Mouse (Mus musculus) adrenal gland, adult 18-20 months (tissue): ENCODE measurements at regions not wholly inside any gene's neighbourhood (a gene's known extent, or its start where the extent isn't known, plus 50 kb on each side); places are given as distances from the start of the nearest gene placed in this dataset.
A peak's percentile ranks its signal among the peaks of the same experiment; 100 is the strongest.

Experiments
- DNase-seq, 2 experiments: peaks; one replicate each; pipeline ENCODE4 v3.0.0; 2021 to 2022; ENCODE audit warnings: low spot score in 2 of 2

DNA sequence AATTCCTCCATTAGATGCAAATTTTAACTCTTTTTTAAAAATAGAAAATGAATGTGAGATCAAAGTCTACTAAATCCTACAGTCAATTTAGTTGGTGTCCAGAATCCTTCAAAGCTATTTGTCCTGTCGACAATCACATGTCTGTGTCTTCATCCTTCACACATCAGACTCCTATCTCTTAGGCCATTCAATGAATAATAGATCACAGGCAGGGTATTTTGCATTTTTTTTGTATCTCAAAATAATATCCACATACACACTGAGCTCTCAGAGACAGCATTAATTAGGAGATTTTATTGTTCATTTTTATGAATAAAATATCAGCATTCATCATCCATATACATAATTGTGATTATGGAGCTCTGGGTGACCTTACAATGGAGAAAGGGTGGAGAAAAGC is 427.2 kb downstream of the Hao1 start:
- no peak for DNase-seq

GRCm38 (mm10) chr2:134107286-134107685 is 446.9 kb downstream of the Hao1 start:
- no peak for DNase-seq

- no peak for DNase-seq
Observed at GRCm38 (mm10) chr2:134088374-134088773, 465.8 kb downstream of the Hao1 start.

DNA sequence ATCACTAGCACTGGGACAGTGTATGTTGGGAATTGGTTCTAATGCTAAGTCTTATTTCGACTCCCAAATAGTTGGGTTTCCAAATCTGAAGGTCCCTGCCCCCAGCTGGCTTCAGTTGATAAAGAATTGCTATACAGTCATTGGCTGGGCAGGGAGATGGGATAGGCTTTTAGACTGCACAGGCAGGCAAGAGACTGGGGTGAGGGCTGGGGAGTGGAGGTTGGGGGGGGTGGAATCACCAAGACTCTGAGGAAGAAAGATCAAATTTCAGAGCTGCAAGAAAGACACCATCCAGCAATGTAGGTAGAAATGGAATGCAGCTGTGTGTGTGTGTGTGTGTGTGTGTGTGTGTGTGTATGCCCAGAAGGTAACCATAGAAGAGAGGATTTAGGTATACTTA is 474.0 kb downstream of the Hao1 start:
- no peak for DNase-seq

DNA sequence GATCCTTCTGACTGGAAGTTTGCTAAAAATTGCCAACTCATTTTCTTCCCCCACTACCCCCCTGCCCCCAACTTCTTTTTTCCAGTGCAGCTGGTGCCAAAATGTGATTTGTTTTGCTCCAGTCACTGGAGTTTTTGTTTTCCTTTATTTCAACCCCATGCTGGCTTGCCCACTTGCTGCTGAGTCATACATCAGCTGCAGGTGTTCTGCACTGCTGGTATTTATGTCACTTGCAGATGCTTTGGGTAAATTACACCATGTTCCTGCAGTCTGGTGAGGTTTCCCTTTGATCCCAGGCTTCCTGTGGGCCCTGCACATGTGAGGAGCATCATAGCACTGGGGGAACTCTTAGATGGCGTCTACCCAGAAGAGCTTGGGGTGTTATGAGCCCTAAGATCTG is 476.2 kb downstream of the Hao1 start:
- DNase-seq = no peak

- no peak for DNase-seq
Observed at GRCm38 (mm10) chr2:134067910-134068335, 486.2 kb downstream of the Hao1 start.

- no peak for DNase-seq
Observed at GRCm38 (mm10) chr2:134067404-134067803, 486.8 kb downstream of the Hao1 start.

GRCm38 (mm10) chr2:134059916-134060618 is 494.1 kb downstream of the Hao1 start:
- no peak for DNase-seq

GRCm38 (mm10) chr2:134036359-134036874 is 484.5 kb downstream of the Bmp2 start:
- no peak for DNase-seq

DNA sequence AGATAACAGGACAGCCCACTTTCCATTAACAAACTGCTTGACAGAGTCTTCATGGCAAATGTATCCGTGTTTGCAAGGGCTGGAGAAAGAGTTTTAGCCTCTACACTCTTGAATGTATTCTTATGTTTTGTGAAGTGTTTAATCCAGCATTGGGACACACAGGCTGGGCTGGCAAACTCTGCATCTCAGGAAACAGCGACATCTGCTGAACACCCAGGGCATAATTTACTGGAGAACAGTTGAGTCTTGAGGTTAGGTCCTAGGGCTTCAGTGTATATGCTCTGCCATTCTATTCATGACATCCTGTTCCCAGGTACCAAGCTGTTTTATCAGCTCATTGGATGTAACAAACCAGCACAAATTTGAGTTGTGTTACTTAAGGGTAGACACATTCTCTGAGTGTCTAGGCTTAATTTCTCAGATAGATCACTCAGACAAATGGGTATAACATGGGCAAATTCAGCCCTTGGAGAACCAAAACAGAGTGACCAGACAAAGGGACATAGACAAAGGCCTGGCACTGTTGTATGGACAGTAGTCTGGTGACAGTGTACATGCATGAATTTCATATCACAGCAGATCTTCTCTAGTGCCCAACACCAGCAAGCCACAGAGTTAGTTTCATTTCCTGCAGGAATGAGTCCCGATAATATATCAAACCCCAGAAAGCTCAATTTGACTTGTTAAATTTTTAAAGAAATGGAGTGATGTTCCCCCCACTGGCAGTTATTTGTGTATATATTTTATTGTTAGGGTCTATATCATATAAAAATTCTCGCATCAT is 477.9 kb downstream of the Bmp2 start:
- peak; percentile 42 to 47 for DNase-seq

- DNase-seq = no peak
Observed at GRCm38 (mm10) chr2:134029153-134029552, 477.2 kb downstream of the Bmp2 start.

DNA sequence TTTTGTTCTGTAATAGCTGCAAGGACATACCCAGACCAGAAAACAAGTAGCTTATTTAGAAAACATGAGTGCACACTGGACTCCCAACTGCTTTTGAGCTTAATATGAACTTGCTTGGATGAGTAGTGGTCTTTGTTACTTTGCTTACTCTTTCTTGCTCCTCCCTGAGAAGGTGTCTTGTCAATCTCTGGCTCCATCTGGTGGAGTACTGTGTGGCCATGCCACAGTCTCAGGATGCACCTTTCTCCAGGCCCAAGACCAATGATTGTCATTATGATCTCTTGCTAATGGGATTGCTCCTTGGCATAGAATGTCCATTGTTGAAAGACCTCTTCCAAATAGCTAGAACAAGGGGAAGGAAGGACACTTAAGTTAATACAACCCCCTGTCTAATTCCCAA is 465.1 kb downstream of the Bmp2 start:
- peak in 1 of 2 experiments; percentile 5 for DNase-seq

- DNase-seq = no peak
Observed at GRCm38 (mm10) chr2:134003146-134003545, 451.2 kb downstream of the Bmp2 start.

- no peak for DNase-seq
Observed at GRCm38 (mm10) chr2:133994742-133995141, 442.8 kb downstream of the Bmp2 start.

DNA sequence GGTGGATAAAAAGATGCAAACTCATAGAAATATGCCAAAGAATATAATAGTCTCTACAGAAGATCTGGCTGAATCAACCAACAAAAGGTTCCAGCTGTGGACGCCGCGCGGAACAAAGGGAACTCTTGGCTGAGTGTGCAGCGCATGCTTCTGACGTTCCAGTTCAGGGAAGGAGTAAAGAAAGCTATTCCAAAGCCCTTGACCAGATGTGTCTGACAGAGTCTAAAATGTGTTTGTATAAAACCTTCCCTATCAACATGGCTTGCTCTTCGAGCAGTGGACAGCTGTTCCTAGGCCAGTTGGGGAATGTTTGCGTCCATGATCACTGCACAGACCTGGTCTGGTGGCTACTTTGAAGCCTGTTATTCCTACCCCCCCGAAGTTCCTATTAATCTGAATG is 442.4 kb downstream of the Bmp2 start:
- DNase-seq = no peak

DNA sequence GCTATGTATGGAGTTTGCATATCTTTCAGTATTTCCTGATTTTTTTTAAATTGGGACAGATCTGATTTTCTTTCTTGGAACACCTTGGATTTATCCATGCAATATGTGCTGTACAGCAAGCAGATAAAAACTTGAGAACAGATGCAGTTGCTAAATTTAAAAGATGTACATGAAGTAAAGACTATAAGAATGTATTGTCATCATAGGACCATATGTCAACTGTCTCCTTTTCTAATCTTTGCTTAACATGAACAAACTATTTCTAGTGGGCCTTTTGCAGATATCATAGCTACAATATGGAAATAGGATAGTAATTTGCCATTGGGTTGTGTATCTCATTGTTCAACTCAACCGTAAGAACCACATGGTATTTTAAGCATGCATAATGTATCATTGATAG is 435.7 kb downstream of the Bmp2 start:
- DNase-seq = no peak
